Mouse (Mus musculus) hindbrain, embryonic 14.5 days (tissue): ENCODE results near the gene Mrpl20. TPM values are rescaled to one million over a fixed set of nuclear protein-coding genes. Genes with fewer than 3 reads are reported as not detected.
"Not testable (repeated sequence)": the region's sequence is repeated elsewhere in the genome, so short reads cannot be mapped to it uniquely, and the experiment has no call there.

ENCODE experiments used
- ATAC-seq: fragments of 200-750 bp; cut with Nextera tagmentation; 2 replicates; pipeline ENCODE4 v1.8.0; 2017; ENCODE audit warnings: moderate number of reproducible peaks, mild to moderate bottlenecking, moderate TSS enrichment, moderate library complexity; ENCODE audit not compliant: low FRiP score
- DNase-seq: peaks from one replicate; pipeline ENCODE4 v3.0.0-alpha.2; 2015; ENCODE audit warnings: low spot score
- H3K27ac ChIP-seq: fragments of 300-500 bp; sonication (generic); 2 replicates; pipeline ENCODE4 v1.5.1; 2014; ENCODE audit warnings: mild to moderate bottlenecking, moderate library complexity
- H3K27me3 ChIP-seq: fragments of 300-500 bp; sonication (generic); 2 replicates; pipeline ENCODE4 v1.6.1; 2014; ENCODE audit warnings: mild to moderate bottlenecking, low read length, mixed read lengths; ENCODE audit not compliant: control insufficient read depth, insufficient read depth
- H3K36me3 ChIP-seq: fragments of 300-500 bp; sonication (generic); replicated peaks from 2 replicates; pipeline ENCODE4 v1.6.1; 2014; ENCODE audit not compliant: control insufficient read depth, insufficient read depth
- H3K4me1 ChIP-seq: fragments of 300-500 bp; sonication (generic); replicated peaks from 2 replicates; pipeline ENCODE4 v1.6.1; 2014; ENCODE audit warnings: antibody characterized with exemption, low read length, mixed read lengths; ENCODE audit not compliant: control insufficient read depth, insufficient read depth
- H3K4me2 ChIP-seq: fragments of 300-500 bp; sonication (generic); replicated peaks from 2 replicates; pipeline ENCODE4 v1.6.1; 2014; ENCODE audit warnings: mild to moderate bottlenecking, moderate library complexity
- H3K4me3 ChIP-seq: fragments of 300-500 bp; sonication (generic); replicated peaks from 2 replicates; pipeline ENCODE4 v1.5.1; 2014; ENCODE audit warnings: mild to moderate bottlenecking, low read length
- H3K9ac ChIP-seq: fragments of 300-500 bp; sonication (generic); 2 replicates; pipeline ENCODE4 v1.6.1; 2014
- H3K9me3 ChIP-seq: fragments of 300-500 bp; sonication (generic); 2 replicates; pipeline ENCODE4 v1.6.1; 2016; ENCODE audit warnings: low read length; ENCODE audit not compliant: control insufficient read depth
- WGBS: fragments of 180-500 bp; shearing (Covaris S2); extraction: QIAGEN DNeasy Blood & Tissue Kit; methylation state at CpG from one replicate; pipeline ENCODE4 v1.1.7; 2014; 5-methylcytosine and 5-hydroxymethylcytosine counted together
- polyA plus RNA-seq: library from polyadenylated mRNA; unstranded; fragments of >200 nt; fragmentation: Nextera tagmentation; extraction: Ambion mirVana; gene quantifications from 2 replicates; pipeline ENCODE4 v1.2.1, GENCODE M21; 2014

Mrpl20 gene
- polyA plus RNA-seq, 1 experiment from 2014 or later: 267 TPM

- H3K27me3 ChIP-seq: no peaks in the 10 kb centered on the region
- ATAC-seq (no peak), DNase-seq (no peak)
- peaks cover 18% of the 10 kb centered on the region for H3K4me1 ChIP-seq
- 83% methylated on average over 4 of the region's 4 CpGs for WGBS
- H3K9me3 ChIP-seq: no peaks in the 10 kb centered on the region
- no peak overlapping the region for H3K9ac ChIP-seq
- no peak overlapping the region for H3K4me3 ChIP-seq
- H3K27ac ChIP-seq: no peak overlapping the region
- H3K36me3 ChIP-seq: no peaks in the 10 kb centered on the region
- H3K4me2 ChIP-seq: no peak overlapping the region
Observed at GRCm38 (mm10) chr4:155779498-155779897, 23.2 kb upstream of the Mrpl20 start.

GRCm38 (mm10) chr4:155780895-155781294, 21.8 kb upstream of the Mrpl20 start:
- H3K9ac ChIP-seq: no peak overlapping the region
- no peaks in the 10 kb centered on the region for H3K27me3 ChIP-seq
- no peak overlapping the region for H3K4me3 ChIP-seq
- ATAC-seq: no peak
- DNase-seq: no peak
- no peaks in the 10 kb centered on the region for H3K36me3 ChIP-seq
- peaks cover 11% of the 10 kb centered on the region for H3K4me1 ChIP-seq
- 0 out of 2 replicates have a peak overlapping the region, but pooled peaks have one; percentile 12 for H3K27ac ChIP-seq
- 23% methylated on average over 6 of the region's 6 CpGs for WGBS
- H3K9me3 ChIP-seq: no peaks in the 10 kb centered on the region
- peak overlapping the region; percentile 7; the same call in 1 of the 2 replicates for H3K4me2 ChIP-seq

- Histone ChIP-seq H3K4me2 (peak overlapping the region; percentile 61), H3K27ac (peak overlapping the region; percentile 90), H3K9ac (peak overlapping the region; percentile 81), H3K9me3 (no peaks in the 10 kb centered on the region), H3K36me3 (no peaks in the 10 kb centered on the region), H3K4me1 (peaks cover 11% of the 10 kb centered on the region), H3K27me3 (no peaks in the 10 kb centered on the region), H3K4me3 (peak overlapping the region; percentile 56)
- ATAC-seq (no peak), DNase-seq (no peak)
- 41% methylated on average over 16 of the region's 16 CpGs for WGBS
Observed at GRCm38 (mm10) chr4:155783486-155784080, 19.1 kb upstream of the Mrpl20 start.

- Histone ChIP-seq H3K4me3 (peak overlapping the region; percentile 56), H3K4me2 (peak overlapping the region; percentile 61), H3K36me3 (no peaks in the 10 kb centered on the region), H3K9me3 (no peaks in the 10 kb centered on the region), H3K9ac (peak overlapping the region; percentile 81), H3K27me3 (no peaks in the 10 kb centered on the region), H3K4me1 (peaks cover 11% of the 10 kb centered on the region), H3K27ac (peak overlapping the region; percentile 90)
- WGBS: under 1% methylated on average over 47 of the region's 52 CpGs
- peak; percentile 89 for ATAC-seq
- peak; percentile 84 for DNase-seq
Observed at GRCm38 (mm10) chr4:155784081-155784701, 18.5 kb upstream of the Mrpl20 start.

- DNase-seq: no peak
- Histone ChIP-seq H3K36me3 (no peaks in the 10 kb centered on the region), H3K9ac (no peak overlapping the region), H3K27me3 (no peaks in the 10 kb centered on the region), H3K4me1 (peaks cover 11% of the 10 kb centered on the region), H3K27ac (no peak overlapping the region), H3K4me3 (no peak overlapping the region), H3K4me2 (0 out of 2 replicates have a peak overlapping the region, but pooled peaks have one; percentile 10), H3K9me3 (no peaks in the 10 kb centered on the region)
- ATAC-seq: no peak
- WGBS: 88% methylated on average over 10 of the region's 10 CpGs
Observed at GRCm38 (mm10) chr4:155785246-155785645, 17.4 kb upstream of the Mrpl20 start.

- H3K9me3 ChIP-seq: no peaks in the 10 kb centered on the region
- WGBS: 62% methylated on average over 5 of the region's 5 CpGs
- peak within 1 kb of the TSS; percentile 81 for H3K9ac ChIP-seq
- H3K27ac ChIP-seq: no peak within 1 kb of the TSS
- peak within 1 kb of the TSS; percentile 56 for H3K4me3 ChIP-seq
- H3K4me1 ChIP-seq: peaks cover 11% of the 10 kb centered on the region
- H3K36me3 ChIP-seq: no peaks in the 10 kb centered on the region
- DNase-seq (no peak), ATAC-seq (no peak)
- H3K27me3 ChIP-seq: no peaks in the 10 kb centered on the region
- H3K4me2 ChIP-seq: peak within 1 kb of the TSS; percentile 61
Observed at GRCm38 (mm10) chr4:155785819-155786218, 16.9 kb upstream of the Mrpl20 start, which contains the start of gene Tmem88b. TSS of gene Tmem88b (minus strand) at chr4:155785874.

GRCm38 (mm10) chr4:155788300-155788699, 14.4 kb upstream of the Mrpl20 start:
- no peak for ATAC-seq

GRCm38 (mm10) chr4:155788833-155789232, 13.8 kb upstream of the Mrpl20 start:
- H3K9me3 ChIP-seq, H3K4me2 ChIP-seq, H3K9ac ChIP-seq, ATAC-seq, H3K4me3 ChIP-seq, DNase-seq, H3K27me3 ChIP-seq, H3K36me3 ChIP-seq, H3K4me1 ChIP-seq, H3K27ac ChIP-seq: not testable (repeated sequence)
- whole genome bisulfite sequencing: 82% methylated on average over 4 of the region's 4 CpGs

More at GRCm38 (mm10) chr4:155788300-155788699, 14.4 kb upstream of the Mrpl20 start:
- Histone ChIP-seq H3K27me3 (no peaks in the 10 kb centered on the region), H3K4me1 (peaks cover 10% of the 10 kb centered on the region), H3K4me3 (no peak overlapping the region), H3K9me3 (no peaks in the 10 kb centered on the region), H3K27ac (no peak overlapping the region), H3K36me3 (no peaks in the 10 kb centered on the region), H3K4me2 (no peak overlapping the region), H3K9ac (no peak overlapping the region)
- WGBS: 76% methylated on average over 3 of the region's 3 CpGs
- no peak for DNase-seq

- WGBS: 60% methylated on average over 3 of the region's 3 CpGs
- H3K27ac ChIP-seq: no peak within 1 kb of the TSS
- H3K9ac ChIP-seq: no peak within 1 kb of the TSS
- no peak within 1 kb of the TSS for H3K4me2 ChIP-seq
- 0 out of 2 replicates have a peak, but pooled peaks cover 3% of the 10 kb centered on the region for H3K4me1 ChIP-seq
- H3K9me3 ChIP-seq: no peaks in the 10 kb centered on the region
- no peaks in the 10 kb centered on the region for H3K36me3 ChIP-seq
- ATAC-seq: no peak
- no peak within 1 kb of the TSS for H3K4me3 ChIP-seq
- no peaks in the 10 kb centered on the region for H3K27me3 ChIP-seq
- no peak for DNase-seq
Observed at GRCm38 (mm10) chr4:155790021-155790489, 12.6 kb upstream of the Mrpl20 start, which contains the start of gene Ankrd65. TSS of gene Ankrd65 (plus strand) at chr4:155790439.
